Mouse (Mus musculus): ENCODE measurements around the gene Spg7. TPM values are rescaled to one million over a fixed set of nuclear protein-coding genes. Genes with fewer than 3 reads are reported as not detected.

Spg7 gene
- total RNA-seq, 2 experiments from 2014 or later, result 61.0 to 63.2 TPM

DNA sequence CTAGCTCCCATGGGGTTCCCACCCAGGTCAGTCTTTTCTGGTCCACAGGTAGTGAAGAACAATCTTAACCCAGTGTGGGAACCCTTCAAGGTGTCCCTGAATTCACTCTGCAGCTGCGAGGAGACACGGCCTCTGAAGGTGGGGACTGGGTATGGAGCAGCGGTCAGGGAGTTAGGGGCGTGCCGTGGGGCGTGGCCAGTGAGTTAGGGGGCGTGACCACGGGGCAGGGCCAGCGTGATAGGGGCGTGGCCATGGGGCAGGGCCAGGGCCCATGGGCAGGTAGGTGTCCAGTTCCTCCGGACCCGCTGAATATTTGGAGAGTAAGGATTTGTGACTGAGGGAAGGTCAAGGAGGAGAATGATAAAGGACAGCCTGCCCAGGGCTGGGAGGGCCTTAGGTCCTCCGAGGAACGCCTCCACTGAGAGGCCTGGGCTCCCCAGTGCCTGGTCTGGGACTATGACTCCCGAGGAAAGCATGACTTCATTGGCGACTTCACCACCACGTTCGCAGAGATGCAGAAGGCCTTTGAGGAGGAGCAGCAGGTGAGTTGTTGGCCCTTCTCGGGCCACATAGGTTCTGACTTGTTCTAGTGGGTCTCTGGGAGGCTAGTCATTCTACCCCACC, 63.6 kb downstream of the Spg7 start:
- DNase-seq (ENCODE audit: low spot score in 2 of 2), result no peak

- DNase-seq (ENCODE audit: low spot score in 2 of 2), result no peak
Measured at GRCm38 (mm10) chr8:123131041-123131440, 68.3 kb downstream of the Spg7 start.

GRCm38 (mm10) chr8:123132953-123133352, 70.2 kb downstream of the Spg7 start:
- DNase-seq (ENCODE audit: low spot score in 2 of 2), result no peak

DNA sequence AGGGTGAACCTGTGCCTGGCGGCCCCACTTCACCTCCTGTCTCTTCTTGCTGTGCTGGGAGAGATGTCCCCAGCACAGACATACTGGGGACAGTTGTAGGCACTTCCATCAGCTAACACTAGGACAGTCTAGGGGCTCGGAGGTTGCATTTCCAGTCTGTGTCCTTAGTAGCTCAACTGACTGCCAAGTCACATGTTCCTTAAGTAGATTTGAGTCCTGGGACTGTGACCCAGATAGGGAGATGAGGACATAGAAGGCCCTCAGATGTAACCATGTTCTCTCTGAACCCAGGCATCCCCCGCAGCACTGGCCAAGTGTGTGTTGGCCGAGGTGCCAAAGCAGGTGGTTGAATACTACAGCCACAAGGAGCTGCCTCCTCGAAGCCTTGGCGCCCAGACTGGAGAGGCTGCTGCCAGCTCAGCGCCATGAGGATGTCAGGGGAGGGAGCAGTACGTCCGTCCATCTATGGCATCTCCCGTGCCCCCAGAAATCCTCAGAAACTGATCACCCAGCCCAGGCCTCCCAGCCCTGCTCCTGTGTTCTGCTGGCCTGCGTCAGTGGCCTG, 71.5 kb downstream of the Spg7 start:
- DNase-seq (ENCODE audit: low spot score in 2 of 2), result no peak

DNA sequence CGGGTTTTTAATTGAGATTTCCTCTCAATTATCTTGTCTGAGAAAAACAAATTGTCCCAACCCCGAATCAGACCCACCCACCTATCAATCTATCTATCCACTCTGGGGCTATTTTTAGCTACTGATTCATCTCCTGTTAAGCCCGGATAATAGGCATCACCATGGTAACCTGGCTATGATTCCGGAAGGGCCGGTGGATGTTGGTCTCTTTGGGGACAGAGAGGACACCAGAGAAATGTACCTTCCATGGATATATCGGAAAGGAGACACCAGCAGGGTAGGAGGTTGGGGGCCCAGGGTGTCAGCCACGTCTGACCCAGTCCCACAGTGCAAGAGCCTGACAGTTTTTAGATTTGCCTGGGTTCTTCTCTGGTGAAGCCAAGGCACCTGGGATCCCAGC, 72.7 kb downstream of the Spg7 start:
- no peak for DNase-seq (ENCODE audit: low spot score in 2 of 2)

DNA sequence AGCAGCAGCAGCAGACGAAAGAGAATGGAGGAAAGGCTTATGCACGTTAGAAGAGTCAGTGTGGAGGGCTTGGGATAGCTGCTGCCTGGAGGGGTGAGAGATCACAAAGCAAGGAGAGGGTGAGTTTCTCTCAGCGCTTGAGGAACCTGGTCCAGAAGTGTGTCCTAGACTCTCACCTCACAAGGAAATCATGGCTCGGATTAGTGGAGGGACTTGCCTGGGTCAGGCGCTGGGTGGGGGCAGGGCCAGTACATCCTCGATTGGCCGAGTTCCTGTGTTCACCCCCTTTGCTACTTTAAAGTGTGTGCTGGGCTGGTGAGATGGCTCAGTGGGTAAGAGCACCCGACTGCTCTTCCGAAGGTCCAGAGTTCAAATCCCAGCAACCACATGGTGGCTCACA, 73.1 kb downstream of the Spg7 start:
- no peak for DNase-seq (ENCODE audit: low spot score in 2 of 2)

- DNase-seq (ENCODE audit: low spot score in 2 of 2), result no peak
Measured at GRCm38 (mm10) chr8:123136287-123136686, 73.5 kb downstream of the Spg7 start.

- DNase-seq (ENCODE audit: low spot score in 2 of 2), result peak in 1 of 2 experiments; percentile 77
Measured at GRCm38 (mm10) chr8:123137645-123138077, 74.9 kb downstream of the Spg7 start.

DNA sequence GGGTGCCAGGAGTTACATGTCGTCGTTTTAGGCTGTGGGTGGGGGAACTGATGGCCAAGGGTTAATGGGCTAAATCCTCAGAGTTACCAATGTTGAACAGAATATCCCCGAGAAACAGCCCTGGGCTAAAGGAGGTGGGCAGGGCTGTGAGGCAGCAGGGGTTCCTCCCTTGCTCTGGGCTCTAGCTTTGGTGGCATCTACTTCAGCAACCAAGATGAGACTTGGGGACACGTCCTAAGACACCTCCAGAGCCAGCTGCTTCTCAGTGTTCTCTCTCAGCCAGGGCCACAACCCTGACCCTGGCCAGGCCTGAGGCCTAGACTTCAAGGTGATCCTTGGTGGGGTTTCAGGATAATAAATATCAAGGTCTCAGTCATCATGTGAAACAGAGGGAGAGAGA, 76.0 kb downstream of the Spg7 start:
- DNase-seq (ENCODE audit: low spot score in 2 of 2), result no peak

GRCm38 (mm10) chr8:123141741-123142462, 79.2 kb downstream of the Spg7 start:
- peak; percentile 81 to 89 for DNase-seq (ENCODE audit: low spot score in 2 of 2)

DNA sequence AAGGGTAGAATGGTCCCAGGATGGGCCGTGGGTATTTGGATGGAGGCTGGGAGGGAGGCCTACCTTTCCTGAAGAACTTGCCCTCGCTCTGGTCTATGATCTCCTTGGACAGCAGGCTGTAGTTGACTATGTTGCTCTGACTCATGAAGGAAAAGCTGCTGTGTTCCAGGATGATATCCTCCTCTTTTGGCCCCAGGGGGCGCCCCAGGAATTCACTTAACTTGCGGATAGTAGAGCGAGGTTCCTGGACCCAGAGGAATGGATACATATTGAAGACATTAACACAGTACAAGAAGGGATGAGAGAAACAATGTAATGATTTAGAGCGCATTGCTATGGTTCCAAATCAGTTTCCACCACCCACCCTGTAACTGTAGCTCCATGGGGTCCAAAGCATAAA, 82.5 kb downstream of the Spg7 start:
- DNase-seq (ENCODE audit: low spot score in 2 of 2), result peak in 1 of 2 experiments; percentile 75

DNA sequence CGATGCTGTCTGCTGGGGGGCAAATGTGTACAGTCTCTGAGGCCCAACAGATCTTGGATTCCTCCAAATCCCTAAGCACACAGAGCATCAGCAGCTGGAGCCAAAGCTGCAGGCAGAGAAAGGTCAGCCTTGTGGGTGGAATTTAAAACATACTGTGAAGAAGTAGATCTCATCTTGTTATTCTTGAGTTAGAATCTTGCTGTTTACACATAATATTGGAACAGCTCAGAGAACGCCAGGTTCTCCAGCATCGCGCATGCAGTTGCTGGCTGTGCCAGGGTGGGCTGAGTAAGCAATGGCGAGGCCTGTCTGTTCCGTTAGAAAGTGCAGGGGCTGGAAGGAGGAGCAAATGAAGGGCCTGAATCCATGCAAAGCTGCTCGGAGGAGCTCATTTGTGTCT, 83.6 kb downstream of the Spg7 start:
- no peak for DNase-seq (ENCODE audit: low spot score in 2 of 2)

Small RNA genes lying within 50 kb of the gene (microRNA-seq; reads per million reads assigned to microRNA genes)
- gene Mir7079 (0.63 reads per million), gene Mir7080 (not detected)

Other genes with a start within 250 kb of the Spg7 start
- gene Cdh15, start 215.0 kb upstream of the Spg7 start, total RNA-seq (2021), result 10 to 100 TPM; 54.8 to 65.3 TPM
- gene Ankrd11, start 20.7 kb upstream of the Spg7 start, total RNA-seq (2021), result 10 to 100 TPM; 81.1 to 92.9 TPM
- 100 to 1,000 TPM; 798 to 871 TPM for gene Rpl13, start 39.4 kb downstream of the Spg7 start, total RNA-seq (2021)
- gene Cpne7, start 54.4 kb downstream of the Spg7 start, total RNA-seq (2021), result 1 to 10 TPM in 1 of 2 experiments, under 1 TPM in 1; 0.80 to 2.4 TPM
- 10 to 100 TPM; 10.2 to 10.8 TPM for gene Sult5a1, start 95.4 kb downstream of the Spg7 start, total RNA-seq (2021)
- 1 to 10 TPM; 4.7 to 9.6 TPM for gene Dpep1, start 123.3 kb downstream of the Spg7 start, total RNA-seq (2021)
- gene Chmp1a, start 149.8 kb downstream of the Spg7 start, total RNA-seq (2021), result 10 to 100 TPM; 48.1 to 68.1 TPM
- gene Spata33, start 149.9 kb downstream of the Spg7 start, total RNA-seq (2021), result 1 to 10 TPM; 1.2 TPM
- gene Cdk10, start 161.9 kb downstream of the Spg7 start, total RNA-seq (2021), result 10 to 100 TPM; 26.7 to 27.4 TPM
- gene Spata2l, start 173.3 kb downstream of the Spg7 start, total RNA-seq (2021), result 1 to 10 TPM; 2.3 to 2.4 TPM
- 10 to 100 TPM; 14.9 to 17.5 TPM for gene Zfp276, start 191.3 kb downstream of the Spg7 start, total RNA-seq (2021)
- gene Vps9d1, start 191.4 kb downstream of the Spg7 start, total RNA-seq (2021), result 10 to 100 TPM; 18.6 to 19.6 TPM

Measured in gastrocnemius, postnatal 4 days (tissue).